Mouse (Mus musculus) spleen, postnatal 14 days (tissue): ENCODE measurements at regions not wholly inside any gene's neighbourhood (a gene's known extent, or its start where the extent isn't known, plus 50 kb on each side); places are given as distances from the start of the nearest gene placed in this dataset.

Source experiments
- DNase-seq, 2 experiments: peaks; one replicate each; pipeline ENCODE4 v3.0.0; 2021 to 2022; ENCODE audit warnings: low spot score in 2 of 2

- DNase-seq: no peak
These were observed 99.1 kb upstream of the Map4k3 start for GRCm38 (mm10) chr17:80827361-80827760.

GRCm38 (mm10) chr17:80825971-80826730 is 97.9 kb upstream of the Map4k3 start:
- no peak for DNase-seq

GRCm38 (mm10) chr17:80825518-80825901 is 97.2 kb upstream of the Map4k3 start:
- no peak for DNase-seq

- no peak for DNase-seq
These were observed 96.7 kb upstream of the Map4k3 start for GRCm38 (mm10) chr17:80824826-80825517.

- no peak for DNase-seq
These were observed 96.0 kb upstream of the Map4k3 start for GRCm38 (mm10) chr17:80824261-80824660.

GRCm38 (mm10) chr17:80820888-80821287 is 92.6 kb upstream of the Map4k3 start:
- no peak for DNase-seq

- no peak for DNase-seq
These were observed 90.3 kb upstream of the Map4k3 start for GRCm38 (mm10) chr17:80818477-80819028.

- DNase-seq: peak in 1 of 2 experiments; percentile 15
These were observed 87.5 kb upstream of the Map4k3 start for GRCm38 (mm10) chr17:80815747-80816146.

- DNase-seq: no peak
These were observed 84.9 kb upstream of the Map4k3 start for GRCm38 (mm10) chr17:80813194-80813593.

GRCm38 (mm10) chr17:80809275-80809674 is 81.0 kb upstream of the Map4k3 start:
- no peak for DNase-seq

- DNase-seq: no peak
These were observed 79.8 kb upstream of the Map4k3 start for GRCm38 (mm10) chr17:80808069-80808468.

- no peak for DNase-seq
These were observed 75.2 kb upstream of the Map4k3 start for GRCm38 (mm10) chr17:80803361-80803915.

GRCm38 (mm10) chr17:80802622-80803021 is 74.3 kb upstream of the Map4k3 start:
- DNase-seq: no peak

GRCm38 (mm10) chr17:80801991-80802390 is 73.7 kb upstream of the Map4k3 start:
- no peak for DNase-seq

- no peak for DNase-seq
These were observed 73.2 kb upstream of the Map4k3 start for GRCm38 (mm10) chr17:80801451-80801983.

GRCm38 (mm10) chr17:80800877-80801276 is 72.6 kb upstream of the Map4k3 start:
- no peak for DNase-seq

- no peak for DNase-seq
These were observed 72.2 kb upstream of the Map4k3 start for GRCm38 (mm10) chr17:80800454-80800853.

GRCm38 (mm10) chr17:80799061-80799460 is 70.8 kb upstream of the Map4k3 start:
- no peak for DNase-seq

- DNase-seq: no peak
These were observed 70.1 kb upstream of the Map4k3 start for GRCm38 (mm10) chr17:80798281-80798980.

- DNase-seq: no peak
These were observed 68.5 kb upstream of the Map4k3 start for GRCm38 (mm10) chr17:80796790-80797189.

GRCm38 (mm10) chr17:80796386-80796785 is 68.1 kb upstream of the Map4k3 start:
- DNase-seq: no peak
